Mouse (Mus musculus) cortical plate, adult 2 months (tissue): ENCODE data around the gene Rxrb.

Experiments used
- CTCF ChIP-seq: fragments of 200-500 bp; IDR thresholded peaks from 2 replicates; pipeline ENCODE4 v1.5.1; 2011; ENCODE audit warnings: mild to moderate bottlenecking, control low read depth, low read length; ENCODE audit not compliant: insufficient read depth; ENCODE audit errors: extremely low read depth
- POLR2A ChIP-seq: fragments of 200-500 bp; IDR thresholded peaks from 2 replicates; pipeline ENCODE4 v1.6.1; 2011; ENCODE audit warnings: mild to moderate bottlenecking, low read length, control low read depth; ENCODE audit not compliant: insufficient read depth; ENCODE audit errors: extremely low read depth

GRCm38 (mm10) chr17:34038440-34038839 is 6.8 kb downstream of the Rxrb start:
- TF ChIP-seq CTCF (no peak), POLR2A (peak; percentile 21; the same call in 1 of the 2 replicates)
